Mouse (Mus musculus): ENCODE data around the gene Sec14l1. TPM values are rescaled to one million over a fixed set of nuclear protein-coding genes. Genes with fewer than 3 reads are reported as not detected.

Gene Sec14l1
- total RNA-seq, 2 experiments from 2014 or later: 171 to 174 TPM

- DNase-seq (ENCODE audit: low spot score in 2 of 2): no peak
Observed at GRCm38 (mm10) chr11:117087036-117087799, 27.8 kb upstream of the Sec14l1 start.

- DNase-seq (ENCODE audit: low spot score in 2 of 2): no peak
Observed at GRCm38 (mm10) chr11:117088271-117088991, 26.5 kb upstream of the Sec14l1 start.

GRCm38 (mm10) chr11:117089673-117090419 is 25.1 kb upstream of the Sec14l1 start:
- DNase-seq (ENCODE audit: low spot score in 2 of 2): no peak

DNA sequence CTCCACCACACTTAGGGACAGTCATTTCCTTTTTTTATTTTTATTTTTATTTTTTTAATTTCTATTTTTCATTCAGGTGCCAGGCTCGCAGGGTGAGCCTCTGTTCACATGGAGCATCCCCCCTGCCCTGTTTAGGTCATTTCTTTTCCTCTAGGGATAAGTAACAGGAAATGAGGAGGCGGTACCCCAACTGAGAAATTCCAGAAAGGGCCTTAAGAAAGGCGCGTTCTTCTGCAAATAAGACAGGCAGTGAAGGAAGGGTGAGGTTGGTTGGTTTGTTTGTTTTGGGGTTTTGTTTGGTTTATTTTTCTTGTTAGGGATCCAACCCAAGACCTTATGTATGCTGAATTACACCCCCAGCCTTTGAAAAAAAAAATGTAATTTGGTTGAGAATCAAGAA is 23.6 kb upstream of the Sec14l1 start:
- DNase-seq (ENCODE audit: low spot score in 2 of 2): no peak

DNA sequence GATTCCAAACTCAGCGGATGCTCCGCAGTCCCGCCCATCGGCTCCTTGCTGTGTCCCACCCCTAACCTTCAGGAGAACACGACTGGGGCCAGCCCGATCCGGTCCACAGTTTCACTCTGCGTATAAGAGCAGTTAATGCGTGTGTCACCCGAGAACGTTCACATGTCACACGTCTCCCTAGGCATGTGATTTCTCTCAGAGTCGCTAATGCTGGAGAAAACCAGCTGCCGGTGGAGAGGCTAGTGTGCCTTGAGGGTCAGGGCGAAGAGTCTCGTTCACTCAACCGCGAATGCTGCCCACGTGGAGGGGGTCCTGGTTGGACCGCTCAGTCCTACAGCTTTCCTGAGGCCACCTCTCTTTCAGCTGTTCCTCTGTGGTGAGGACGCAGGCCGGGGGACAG is 23.1 kb upstream of the Sec14l1 start:
- no peak for DNase-seq (ENCODE audit: low spot score in 2 of 2)

DNA sequence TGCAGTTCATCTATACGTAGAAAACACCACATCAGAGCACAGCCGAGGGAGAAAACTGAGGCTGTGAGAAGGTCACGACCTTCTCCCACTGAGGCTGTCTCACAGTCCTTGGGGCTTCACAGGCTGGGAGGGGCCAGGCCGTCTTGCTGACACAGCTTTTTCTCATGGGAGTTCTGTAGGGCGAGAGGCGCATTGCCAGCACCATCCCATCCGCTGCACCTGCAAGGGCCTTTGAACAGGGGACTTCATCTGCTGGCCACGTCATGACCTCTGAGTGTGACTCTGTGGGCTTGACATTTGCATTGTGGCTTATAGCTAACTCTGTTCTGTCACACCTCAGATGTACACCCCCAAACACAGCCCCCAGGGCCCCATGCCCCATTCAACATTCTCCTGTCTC is 22.3 kb upstream of the Sec14l1 start:
- DNase-seq (ENCODE audit: low spot score in 2 of 2): no peak

GRCm38 (mm10) chr11:117093900-117094552 is 20.9 kb upstream of the Sec14l1 start:
- no peak for DNase-seq (ENCODE audit: low spot score in 2 of 2)

GRCm38 (mm10) chr11:117094646-117095045 is 20.3 kb upstream of the Sec14l1 start:
- no peak for DNase-seq (ENCODE audit: low spot score in 2 of 2)

DNA sequence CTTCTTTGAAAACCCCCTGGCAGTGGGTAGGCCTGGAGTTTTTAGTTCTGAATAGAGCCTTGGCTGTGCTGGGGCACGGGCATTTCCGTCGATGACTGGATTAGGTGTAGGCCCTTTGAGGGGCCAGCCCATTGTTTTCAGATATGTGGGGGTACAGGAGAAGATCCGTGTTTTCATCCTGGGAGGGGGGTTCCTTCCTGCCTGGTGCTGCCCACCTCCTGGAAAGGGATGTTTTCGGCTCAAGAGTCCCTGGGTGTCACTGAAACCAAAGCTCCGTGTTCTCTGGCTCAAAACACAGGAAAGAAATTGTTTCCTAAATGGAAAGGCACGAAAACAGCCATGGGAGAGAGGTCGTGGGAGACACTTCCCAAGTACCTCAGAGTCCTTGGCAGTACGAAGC is 17.9 kb upstream of the Sec14l1 start:
- DNase-seq (ENCODE audit: low spot score in 2 of 2): no peak

DNA sequence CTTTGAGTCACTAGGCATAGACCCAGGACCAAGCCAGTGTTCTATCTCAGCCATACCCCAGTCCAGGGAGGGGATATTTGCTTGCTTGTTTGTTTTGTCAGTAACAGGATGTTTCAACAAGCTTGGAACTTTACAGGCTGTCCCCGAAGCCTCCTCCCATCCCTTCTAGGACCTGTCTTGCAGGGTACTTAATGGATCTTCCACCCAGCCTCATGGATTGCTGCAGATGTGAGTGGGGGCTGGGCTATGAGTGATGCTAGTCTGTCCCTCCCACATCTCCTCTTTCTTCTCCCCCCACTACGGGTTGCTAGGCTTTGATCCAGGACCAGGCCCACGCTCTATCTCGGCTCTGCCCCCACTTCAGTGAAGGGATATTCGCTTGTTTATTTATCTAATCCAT is 16.8 kb upstream of the Sec14l1 start:
- no peak for DNase-seq (ENCODE audit: low spot score in 2 of 2)

DNA sequence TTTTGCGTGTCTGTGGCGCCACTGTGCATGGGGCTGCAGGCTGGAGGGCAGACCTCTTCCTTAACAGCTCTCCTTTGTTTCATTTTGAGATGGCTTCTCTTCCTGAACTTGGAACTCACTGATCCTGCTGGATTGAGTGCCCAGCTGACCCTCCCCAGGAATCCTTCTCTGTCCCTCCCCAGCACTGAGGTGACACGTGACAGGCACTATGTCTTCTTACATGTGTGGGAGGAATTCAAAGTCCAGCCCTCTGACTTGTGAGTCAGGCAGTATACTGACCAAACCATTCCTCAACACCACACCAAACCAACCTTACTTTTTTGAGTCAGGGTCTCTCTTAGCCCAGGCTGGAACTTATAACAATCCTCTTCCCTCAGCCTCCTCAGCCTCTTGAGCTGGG is 16.2 kb upstream of the Sec14l1 start:
- DNase-seq (ENCODE audit: low spot score in 2 of 2): no peak

GRCm38 (mm10) chr11:117099372-117099771 is 15.6 kb upstream of the Sec14l1 start:
- DNase-seq (ENCODE audit: low spot score in 2 of 2): no peak

- no peak for DNase-seq (ENCODE audit: low spot score in 2 of 2)
Observed at GRCm38 (mm10) chr11:117101351-117101921, 13.5 kb upstream of the Sec14l1 start.

DNA sequence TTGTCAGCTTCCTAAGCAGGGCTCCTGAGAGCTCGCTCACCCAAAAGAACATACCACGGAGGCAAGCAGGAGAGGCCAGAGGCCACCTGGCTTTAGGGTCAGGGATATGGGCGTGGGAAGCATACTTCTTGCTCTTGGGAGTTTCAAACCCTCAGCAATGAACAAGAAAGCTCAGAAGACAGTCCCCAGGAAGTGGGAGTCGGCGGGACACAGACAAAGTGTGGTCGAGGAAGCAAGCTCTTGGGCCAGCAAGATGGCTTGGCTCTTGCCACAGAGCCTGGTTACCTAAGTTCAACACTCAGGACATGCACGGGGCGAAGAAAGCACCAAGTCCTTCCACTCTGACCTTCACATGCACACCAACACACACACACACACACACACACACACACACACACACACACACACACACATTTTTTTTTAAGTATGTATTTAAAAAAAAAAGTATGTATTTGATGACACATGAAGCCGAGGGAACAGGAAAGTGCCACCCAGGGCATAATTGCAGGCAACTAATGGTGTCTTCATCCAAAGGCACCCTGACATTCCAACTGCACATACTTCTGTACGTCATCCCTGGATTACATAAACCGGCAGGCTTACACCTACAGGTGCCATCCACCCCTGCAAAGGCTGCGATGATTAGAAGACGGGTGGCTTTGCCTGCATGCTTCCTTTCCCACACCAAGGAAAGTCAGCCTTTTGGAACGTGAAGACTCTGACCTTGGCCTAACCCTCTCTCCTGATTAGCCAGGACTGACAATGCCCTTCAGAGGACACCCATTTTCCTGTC is 12.8 kb upstream of the Sec14l1 start:
- DNase-seq (ENCODE audit: low spot score in 2 of 2): no peak

GRCm38 (mm10) chr11:117103523-117103922 is 11.4 kb upstream of the Sec14l1 start:
- no peak for DNase-seq (ENCODE audit: low spot score in 2 of 2)

GRCm38 (mm10) chr11:117104044-117104757 is 10.8 kb upstream of the Sec14l1 start:
- no peak for DNase-seq (ENCODE audit: low spot score in 2 of 2)

DNA sequence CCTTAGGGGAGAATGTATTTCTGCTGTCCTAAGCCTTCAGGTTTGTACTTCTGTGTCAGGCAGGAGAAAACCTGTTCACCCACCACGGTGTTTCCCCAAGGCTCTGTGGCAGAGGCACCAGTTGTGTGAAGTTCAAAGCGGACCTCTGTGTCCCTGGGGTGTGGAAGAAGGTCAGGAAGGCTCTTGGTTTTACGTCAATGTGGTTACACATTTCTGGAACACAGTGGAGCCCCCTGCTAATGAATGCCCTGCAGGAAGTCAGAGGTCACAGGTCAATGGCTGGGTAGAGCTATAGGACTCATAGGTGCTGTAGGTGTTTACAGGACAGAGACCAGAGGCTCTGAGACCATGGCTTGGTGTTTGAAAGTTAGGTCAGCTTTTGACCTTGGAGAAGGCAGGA is 9.7 kb upstream of the Sec14l1 start:
- no peak for DNase-seq (ENCODE audit: low spot score in 2 of 2)

DNA sequence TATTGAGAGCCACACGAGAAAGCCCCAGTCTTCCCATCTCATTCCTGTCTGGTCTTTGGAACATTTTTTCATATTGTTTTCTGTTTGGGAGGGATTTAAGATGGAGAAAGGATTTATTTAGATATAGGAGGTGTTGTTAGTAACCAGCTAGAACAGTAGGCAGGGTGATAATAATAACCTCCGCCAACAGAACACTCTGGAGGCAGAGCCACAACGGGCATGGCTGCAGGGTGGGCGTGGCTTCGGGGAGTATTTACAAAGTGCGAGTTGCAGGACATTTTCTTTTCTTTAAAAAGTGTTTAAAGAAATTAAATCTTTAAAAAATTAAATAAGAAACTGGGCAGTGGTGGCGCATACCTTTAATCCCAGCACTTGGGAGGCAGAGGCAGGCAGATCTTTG is 9.1 kb upstream of the Sec14l1 start:
- DNase-seq (ENCODE audit: low spot score in 2 of 2): no peak

- no peak for DNase-seq (ENCODE audit: low spot score in 2 of 2)
Observed at GRCm38 (mm10) chr11:117106633-117107334, 8.2 kb upstream of the Sec14l1 start.

All from layer of hippocampus, postnatal 14 days (tissue).